ENCODE assay signal across 8 mouse cellular contexts in the genomic region with DNA sequence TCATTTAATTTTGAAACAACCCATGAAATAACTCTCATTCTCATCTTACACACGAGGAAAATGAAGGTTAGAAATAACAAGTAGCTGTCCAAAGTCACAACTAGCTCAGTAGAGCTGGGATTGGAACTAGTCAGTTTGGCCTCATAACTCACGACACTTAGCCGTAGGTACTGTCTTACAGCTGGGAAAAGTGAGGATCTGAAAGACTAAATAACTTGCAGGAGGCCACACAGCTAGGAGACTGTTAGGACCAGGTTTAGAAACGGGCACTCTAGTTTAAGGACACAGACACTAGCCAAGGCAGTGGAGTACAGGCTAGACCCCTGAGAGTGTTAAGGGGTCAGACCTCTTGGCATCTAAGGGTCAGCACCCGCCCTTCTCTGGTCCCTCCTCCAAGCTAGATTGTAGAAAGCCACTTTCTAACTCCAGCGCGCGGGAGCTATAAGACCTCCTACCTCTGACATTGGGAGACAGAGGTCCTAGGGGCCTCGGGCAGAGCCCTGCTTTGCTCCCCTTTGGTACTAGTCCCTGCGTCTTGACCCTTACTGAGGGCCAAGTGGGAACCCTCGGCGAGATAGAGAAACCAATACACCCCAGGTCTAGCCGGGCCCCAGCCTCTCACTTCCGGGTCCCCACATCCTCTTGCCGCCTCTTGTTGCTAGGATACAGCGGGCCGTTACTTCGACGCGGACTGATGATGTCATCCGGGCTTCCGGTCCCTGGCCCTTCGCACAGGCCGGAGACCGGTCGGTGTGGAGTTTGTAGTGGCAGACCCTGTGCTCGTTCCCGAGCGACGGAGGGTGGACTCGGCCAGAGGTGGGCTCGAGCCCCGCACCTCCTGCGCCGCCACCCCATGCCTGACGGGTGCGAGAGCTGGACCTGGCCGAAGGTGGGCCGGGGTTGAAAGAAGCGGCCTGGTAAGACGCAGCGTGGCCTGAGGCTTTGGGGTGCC. TPM values are rescaled to one million over a fixed set of nuclear protein-coding genes. Genes with fewer than 3 reads are reported as not detected.
A peak's percentile ranks its signal among the peaks of the same experiment; 100 is the strongest.
DNase-seq lines count a peak whose midpoint lies in the region; ATAC-seq and TF ChIP-seq lines count a peak whose summit lies in the region.

A gene (minus strand): TSS at position 678 of the 952 bp plus-strand sequence.
A gene (plus strand): TSS at position 703 of the 952 bp plus-strand sequence.

- H3K27me3 ChIP-seq in Patski, result no peaks in the 10 kb centered on the region
- H3K27me3 ChIP-seq in hindbrain, embryonic 14.5 days (ENCODE audit: control insufficient read depth, insufficient read depth, low read length), result no peaks in the 10 kb centered on the region

- 0 out of 2 replicates have a peak within 1 kb of the TSS, but pooled peaks have one; percentile 44 for H3K27ac ChIP-seq in hindbrain, embryonic 14.5 days

- H3K36me3 ChIP-seq in hindbrain, embryonic 14.5 days (replicated peaks; ENCODE audit: control insufficient read depth, insufficient read depth), result peaks cover 31% of the 10 kb centered on the region

- CTCF ChIA-PET in Patski (lab: Charles Lee), result interaction anchor here (0.9 to 1.0 kb wide), 3 partner anchors 9 to 41 kb away, joined by 3 to 4 read pairs (median 3); a partner anchor contains a TSS

- POLR2A ChIA-PET in Patski (lab: Charles Lee), result interaction anchor here (0.9 to 1.3 kb wide), 3 partner anchors 27 to 38 kb away, joined by 3 read pairs; no protein-coding TSS in a partner anchor

- 7% methylated on average over 42 of the region's 42 CpGs for WGBS in hindbrain, embryonic 14.5 days

- no peaks in the 10 kb centered on the region for H3K9me3 ChIP-seq in hindbrain, embryonic 14.5 days (ENCODE audit: control insufficient read depth, low read length)

- peak; percentile 48 for ATAC-seq in Patski
- peak; percentile 95 for ATAC-seq in hindbrain, embryonic 14.5 days (ENCODE audit: low FRiP score)

- peak; percentile 84 for DNase-seq in Patski (ENCODE audit: low read depth, low spot score)
- peak; percentile 97 to 98 for DNase-seq in cerebellum, postnatal 14 days
- peak; percentile 94 to 96 for DNase-seq in frontal cortex, postnatal 25 days (ENCODE audit: low spot score in 2 of 2)
- peak; percentile 99 for DNase-seq in hindbrain, embryonic 14.5 days (ENCODE audit: low spot score)
- DNase-seq in layer of hippocampus, postnatal 36 days, result peak; percentile 95 to 96
- peak; percentile 98 for DNase-seq in lung, postnatal 36 days
- DNase-seq in retina, postnatal 1 day, result peak; percentile 97
- DNase-seq in urinary bladder, adult 18-20 months (ENCODE audit: low spot score in 2 of 2), result peak; percentile 92 to 96

- peak within 1 kb of the TSS; percentile 82 for H3K9ac ChIP-seq in hindbrain, embryonic 14.5 days

- peak within 1 kb of the TSS; percentile 93 for H3K4me2 ChIP-seq in hindbrain, embryonic 14.5 days (replicated peaks)

- H3K4me3 ChIP-seq in hindbrain, embryonic 14.5 days (replicated peaks; ENCODE audit: low read length), result peak within 1 kb of the TSS; percentile 79

- in situ Hi-C loops in Patski (cut with MboI; ENCODE audit: low pct_unique_long_range_greater_than_20kb), result no loop called here

- peaks cover 28% of the 10 kb centered on the region for H3K4me1 ChIP-seq in hindbrain, embryonic 14.5 days (replicated peaks; ENCODE audit: control insufficient read depth, insufficient read depth, low read length)

- no peak for TF ChIP-seq CTCF in Patski (IDR thresholded peaks at IDR 0.05)

RNA-seq across cellular contexts. Expression of the first gene that starts in this region (rescaled TPM):
- polyA plus RNA-seq in Patski (2021), result 30.9 TPM
- polyA plus RNA-seq in hindbrain, embryonic 14.5 days (2014; fragmentation: Nextera tagmentation; extraction: Ambion mirVana), result 15.8 and 19.5 TPM in 2 replicates
- total RNA-seq in layer of hippocampus, postnatal 36 days (2021), result 10 to 100 TPM; 13.0 to 19.1 TPM

RNA-seq across cellular contexts. Expression of the second gene that starts in this region (rescaled TPM):
- 181 TPM for polyA plus RNA-seq in Patski (2021)
- polyA plus RNA-seq in hindbrain, embryonic 14.5 days (2014; fragmentation: Nextera tagmentation; extraction: Ambion mirVana), result 121 and 128 TPM in 2 replicates
- 10 to 100 TPM; 88.0 to 89.0 TPM for total RNA-seq in layer of hippocampus, postnatal 36 days (2021)

Comparison
In these comparisons a context has a peak if more than half of its experiments do, and no peak if none do; other contexts are left out.
1. Peak in every context shown above with its lines: DNase-seq, ATAC-seq, H3K4me3 ChIP-seq and H3K27ac ChIP-seq.